Mouse (Mus musculus) myocyte (in vitro differentiated cells): ENCODE measurements at regions not wholly inside any gene's neighbourhood (a gene's known extent, or its start where the extent isn't known, plus 50 kb on each side); places are given as distances from the start of the nearest gene placed in this dataset.

Experiments
- H3K27me3 ChIP-seq: one replicate; pipeline ENCODE4 v1.6.1; 2011; ENCODE audit not compliant: control insufficient read depth, insufficient read depth, insufficient read length
- H3K36me3 ChIP-seq: one replicate; pipeline ENCODE4 v1.6.1; 2011; ENCODE audit not compliant: control insufficient read depth, insufficient read depth
- H3K4me2 ChIP-seq: one replicate; pipeline ENCODE4 v1.6.1; 2011; ENCODE audit warnings: low read depth, control low read depth
- H3K4me3 ChIP-seq: one replicate; pipeline ENCODE4 v1.5.1; 2011; ENCODE audit warnings: mild to moderate bottlenecking, control low read depth, moderate library complexity
- H3K79me2 ChIP-seq: one replicate; pipeline ENCODE4 v1.6.1; 2011; ENCODE audit not compliant: control insufficient read depth, insufficient read depth
- H3ac ChIP-seq: one replicate; pipeline ENCODE4 v1.6.1; 2011; ENCODE audit not compliant: control insufficient read depth, insufficient read length
- CEBPB ChIP-seq: IDR thresholded peaks from 2 replicates; pipeline ENCODE4 v1.6.1; 2011; ENCODE audit warnings: mild to moderate bottlenecking, moderate library complexity; ENCODE audit not compliant: poor library complexity, insufficient read depth, severe bottlenecking
- E2F4 ChIP-seq: IDR thresholded peaks from one replicate; pipeline ENCODE4 v1.6.1; 2011; ENCODE audit warnings: mild to moderate bottlenecking, control low read depth, moderate library complexity; ENCODE audit not compliant: insufficient read depth
- MAX ChIP-seq: IDR thresholded peaks from one replicate; pipeline ENCODE4 v1.6.1; 2011; ENCODE audit warnings: low read depth, mild to moderate bottlenecking, control low read depth
- MYOD1 ChIP-seq, 3 experiments: IDR thresholded peaks; one replicate each; pipeline ENCODE4 v1.6.1; 2011; ENCODE audit warnings: control low read depth in 2 of 3, low read depth in 2 of 3, mild to moderate bottlenecking in 2 of 3, moderate library complexity in 1 of 3; ENCODE audit not compliant: insufficient read length in 2 of 3, control insufficient read depth in 1 of 3
- MYOG ChIP-seq, 3 experiments: IDR thresholded peaks; one replicate each; pipeline ENCODE4 v1.6.1; 2011; ENCODE audit warnings: control low read depth in 2 of 3, low read depth in 2 of 3, mild to moderate bottlenecking in 2 of 3; ENCODE audit not compliant: insufficient read length in 2 of 3, control insufficient read depth in 1 of 3, insufficient read depth in 1 of 3
- POLR2A ChIP-seq: IDR thresholded peaks from one replicate; pipeline ENCODE4 v1.6.1; 2011; ENCODE audit warnings: low read depth, mild to moderate bottlenecking, control low read depth, moderate library complexity; ENCODE audit not compliant: insufficient read length
- POLR2AphosphoS2 ChIP-seq: IDR thresholded peaks from one replicate; pipeline ENCODE4 v1.6.1; 2011; ENCODE audit warnings: low read depth, control low read depth; ENCODE audit not compliant: insufficient read length
- REST ChIP-seq: IDR thresholded peaks from one replicate; pipeline ENCODE4 v1.6.1; 2011; ENCODE audit warnings: mild to moderate bottlenecking, control low read depth, moderate library complexity; ENCODE audit not compliant: insufficient read depth, insufficient read length
- SRF ChIP-seq: IDR thresholded peaks from one replicate; pipeline ENCODE4 v1.6.1; 2011; ENCODE audit warnings: low read depth; ENCODE audit not compliant: control insufficient read depth, insufficient read length
- TCF12 ChIP-seq: IDR thresholded peaks from one replicate; pipeline ENCODE4 v1.6.1; 2011; ENCODE audit warnings: mild to moderate bottlenecking, control low read depth; ENCODE audit not compliant: poor library complexity, insufficient read depth, severe bottlenecking
- TCF3 ChIP-seq: IDR thresholded peaks from one replicate; pipeline ENCODE4 v1.6.1; 2011; ENCODE audit warnings: low read depth, control low read depth; ENCODE audit not compliant: insufficient read length
- USF1 ChIP-seq: IDR thresholded peaks from one replicate; pipeline ENCODE4 v1.6.1; 2011; ENCODE audit warnings: low read depth, mild to moderate bottlenecking, control low read depth, moderate library complexity

DNA sequence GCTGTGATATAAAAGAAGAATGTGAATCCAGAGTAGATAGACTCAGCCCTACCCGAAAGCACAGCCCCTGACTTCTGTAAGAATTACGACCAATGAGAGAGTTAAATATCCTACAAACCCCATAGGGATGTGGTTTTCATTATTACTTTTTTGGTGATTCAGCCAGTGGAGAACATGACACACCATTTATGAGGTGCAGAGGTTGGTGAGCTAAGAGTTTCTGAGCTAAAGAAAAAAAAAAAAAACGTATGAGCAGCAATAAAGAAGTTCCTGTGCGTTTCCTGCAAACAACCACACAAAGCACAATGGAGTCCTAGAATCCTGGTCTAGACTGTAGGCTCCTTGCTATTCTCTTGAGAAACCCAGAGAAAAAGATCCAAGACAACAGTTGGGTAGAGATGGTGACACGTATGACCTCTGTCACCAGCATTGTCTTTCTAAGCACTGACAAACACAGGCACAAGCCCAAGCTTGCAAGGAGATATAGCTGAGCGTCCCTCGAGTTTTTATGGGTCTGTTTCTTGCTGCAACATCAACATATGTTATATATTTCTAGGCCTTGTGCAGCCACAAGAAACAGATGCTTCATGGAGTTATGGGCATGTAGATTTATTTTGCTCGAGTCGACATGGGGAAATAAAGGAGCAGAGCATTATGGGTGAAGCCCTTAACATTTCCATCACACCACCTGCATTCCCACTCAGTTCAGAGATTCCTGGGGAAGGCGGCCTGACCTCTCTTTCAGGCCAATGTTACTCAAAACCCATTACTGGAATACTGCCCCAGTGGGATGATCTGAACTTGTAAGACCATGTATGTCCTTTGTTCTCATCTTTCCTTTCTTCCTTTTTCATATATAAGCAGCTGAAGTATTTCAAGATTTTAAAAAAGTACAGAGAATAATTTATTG, 263.1 kb upstream of the Lyplal1 start:
- TF ChIP-seq MYOG (IDR thresholded peaks at IDR 0.05; ENCODE audit: control insufficient read depth in 1 of 3, insufficient read depth in 1 of 3, insufficient read length in 2 of 3, low read depth in 2 of 3) (no peak), SRF (no peak), POLR2AphosphoS2 (no peak), REST (no peak), USF1 (no peak), MYOD1 (IDR thresholded peaks at IDR 0.05; ENCODE audit: control insufficient read depth in 1 of 3, insufficient read length in 2 of 3, low read depth in 2 of 3) (no peak), MAX (no peak), TCF12 (no peak), TCF3 (no peak), E2F4 (no peak), POLR2A (no peak), CEBPB (no peak)
- Histone ChIP-seq H3K36me3 (no peaks in the 10 kb centered on the region), H3K4me2 (no peak overlapping the region), H3K4me3 (no peak overlapping the region), H3ac (no peak overlapping the region), H3K79me2 (no peaks in the 10 kb centered on the region), H3K27me3 (no peaks in the 10 kb centered on the region)

- H3K27me3 ChIP-seq, result no peaks in the 10 kb centered on the region
- no peaks in the 10 kb centered on the region for H3K36me3 ChIP-seq
- H3K79me2 ChIP-seq, result no peaks in the 10 kb centered on the region
- no peak overlapping the region for H3ac ChIP-seq
- H3K4me2 ChIP-seq, result no peak overlapping the region
- H3K4me3 ChIP-seq, result no peak overlapping the region
- no peak for TF ChIP-seq POLR2AphosphoS2
- TF ChIP-seq MAX, result no peak
- no peak for TF ChIP-seq MYOD1 (IDR thresholded peaks at IDR 0.05; ENCODE audit: control insufficient read depth in 1 of 3, insufficient read length in 2 of 3, low read depth in 2 of 3)
Measured at GRCm38 (mm10) chr1:186376906-186377623, 260.0 kb upstream of the Lyplal1 start.

GRCm38 (mm10) chr1:186374009-186374649, 257.0 kb upstream of the Lyplal1 start:
- TF ChIP-seq POLR2AphosphoS2, result no peak
- TF ChIP-seq SRF, result no peak
- Histone ChIP-seq H3K79me2 (no peaks in the 10 kb centered on the region), H3K27me3 (no peaks in the 10 kb centered on the region), H3K4me2 (no peak overlapping the region), H3ac (no peak overlapping the region), H3K4me3 (no peak overlapping the region), H3K36me3 (no peaks in the 10 kb centered on the region)

DNA sequence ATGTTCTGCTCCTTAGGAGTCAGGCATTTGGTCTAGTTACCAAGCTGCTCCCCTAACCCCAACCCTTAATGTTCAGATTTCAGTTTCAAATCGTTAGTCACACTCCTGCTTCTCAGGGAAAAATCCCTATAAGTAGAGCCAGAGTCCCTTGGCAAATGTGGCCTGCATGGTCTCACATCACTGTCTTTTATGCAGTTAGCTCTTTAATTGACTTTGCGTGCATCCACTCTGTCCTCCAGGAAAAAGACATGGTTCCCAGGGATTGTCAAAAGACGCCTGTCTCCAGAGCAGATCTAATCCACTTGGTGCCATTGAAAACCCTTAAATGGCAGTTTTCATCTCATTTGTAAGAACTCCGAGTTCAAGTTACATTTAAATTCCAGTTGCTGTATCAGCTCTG, 256.3 kb upstream of the Lyplal1 start:
- no peak overlapping the region for H3K4me2 ChIP-seq
- no peaks in the 10 kb centered on the region for H3K27me3 ChIP-seq
- no peaks in the 10 kb centered on the region for H3K36me3 ChIP-seq

DNA sequence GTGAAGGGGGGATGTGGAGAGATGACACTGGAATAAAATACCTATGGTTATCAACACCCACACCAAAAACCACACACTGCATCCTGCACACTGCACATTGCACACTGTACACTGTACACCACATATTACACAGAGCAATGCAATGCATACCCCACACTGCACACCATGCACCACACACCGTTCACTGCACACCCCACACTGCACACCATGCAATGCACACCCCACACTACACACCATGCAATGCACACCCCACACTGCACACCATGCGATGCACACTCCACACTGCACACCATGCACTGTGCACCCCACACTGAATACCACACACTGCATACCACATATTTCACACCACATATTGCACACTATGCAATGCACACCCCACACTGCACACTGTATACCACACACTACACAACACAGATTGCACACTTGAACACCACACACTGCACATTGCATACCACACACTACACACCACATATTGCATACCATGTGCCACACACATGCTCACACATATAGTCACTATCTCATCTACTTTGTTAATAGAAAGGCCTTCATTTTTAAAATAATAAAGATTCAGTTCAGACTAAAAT, 255.8 kb upstream of the Lyplal1 start:
- TF ChIP-seq POLR2AphosphoS2 (no peak), CEBPB (no peak), USF1 (no peak), SRF (no peak)
- no peak overlapping the region for H3K4me2 ChIP-seq
- H3K27me3 ChIP-seq, result no peaks in the 10 kb centered on the region
- H3ac ChIP-seq, result no peak overlapping the region
- H3K36me3 ChIP-seq, result no peaks in the 10 kb centered on the region
- H3K4me3 ChIP-seq, result no peak overlapping the region
- H3K79me2 ChIP-seq, result no peaks in the 10 kb centered on the region

More for the DNA sequence above, 256.3 kb upstream of the Lyplal1 start:
- Histone ChIP-seq H3K4me3 (no peak overlapping the region), H3ac (no peak overlapping the region), H3K79me2 (no peaks in the 10 kb centered on the region)
- no peak for TF ChIP-seq MYOG (IDR thresholded peaks at IDR 0.05; ENCODE audit: control insufficient read depth in 1 of 3, insufficient read depth in 1 of 3, insufficient read length in 2 of 3, low read depth in 2 of 3)
- TF ChIP-seq POLR2A, result no peak
- TF ChIP-seq REST, result no peak
- no peak for TF ChIP-seq POLR2AphosphoS2
- TF ChIP-seq MAX, result no peak
- no peak for TF ChIP-seq E2F4
- no peak for TF ChIP-seq SRF
- no peak for TF ChIP-seq USF1
- no peak for TF ChIP-seq TCF12
